Mouse (Mus musculus) bone marrow macrophage, adult 2 months (primary cell): ENCODE results near the gene Gm20388. TPM values are rescaled to one million over a fixed set of nuclear protein-coding genes. Genes with fewer than 3 reads are reported as not detected.
"Not testable (repeated sequence)": the region's sequence is repeated elsewhere in the genome, so short reads cannot be mapped to it uniquely, and the experiment has no call there.

Source experiments
- H3K27ac ChIP-seq: 2 replicates; pipeline ENCODE4 v1.5.1; 2012; ENCODE audit warnings: low read depth, low read length; ENCODE audit not compliant: insufficient read depth
- H3K4me1 ChIP-seq: 2 replicates; pipeline ENCODE4 v1.6.1; 2012; ENCODE audit warnings: low read length; ENCODE audit not compliant: control insufficient read depth, insufficient read depth
- H3K4me3 ChIP-seq: 2 replicates; pipeline ENCODE4 v1.5.1; 2012; ENCODE audit warnings: mild to moderate bottlenecking, low read length, moderate library complexity; ENCODE audit not compliant: insufficient read depth
- CTCF ChIP-seq: IDR thresholded peaks from 2 replicates; pipeline ENCODE4 v1.5.1; 2012; ENCODE audit warnings: low read depth, mild to moderate bottlenecking, low read length, moderate library complexity
- POLR2A ChIP-seq: IDR thresholded peaks from 2 replicates; pipeline ENCODE4 v1.6.1; 2012; ENCODE audit warnings: mild to moderate bottlenecking, low read depth, low read length, borderline replicate concordance
- polyA plus RNA-seq: library from polyadenylated mRNA; stranded (reverse); fragments of >200 nt; gene quantifications from 2 replicates; pipeline ENCODE4 v1.2.4, GENCODE M21; 2012; ENCODE audit not compliant: missing spikeins, insufficient read depth, insufficient read length

Gene Gm20388
- polyA plus RNA-seq, 1 experiment: 32.7 TPM

GRCm38 (mm10) chr8:123267926-123268656, 3357.4 kb downstream of the Gm20388 start:
- H3K27ac ChIP-seq: no peak overlapping the region
- H3K4me3 ChIP-seq: no peak overlapping the region
- no peaks in the 10 kb centered on the region for H3K4me1 ChIP-seq
- TF ChIP-seq CTCF (no peak), POLR2A (no peak)

- no peak overlapping the region for H3K27ac ChIP-seq
- H3K4me3 ChIP-seq: no peak overlapping the region
- no peaks in the 10 kb centered on the region for H3K4me1 ChIP-seq
- TF ChIP-seq CTCF (no peak), POLR2A (no peak)
These were observed 3360.5 kb downstream of the Gm20388 start for GRCm38 (mm10) chr8:123271147-123271546.

GRCm38 (mm10) chr8:123271901-123272300, 3361.3 kb downstream of the Gm20388 start:
- Histone ChIP-seq H3K4me3 (no peak overlapping the region), H3K4me1 (no peaks in the 10 kb centered on the region), H3K27ac (no peak overlapping the region)
- no peak for TF ChIP-seq CTCF

GRCm38 (mm10) chr8:123274447-123274846, 3363.8 kb downstream of the Gm20388 start:
- Histone ChIP-seq H3K27ac (no peak overlapping the region), H3K4me1 (peaks cover 3% of the 10 kb centered on the region), H3K4me3 (no peak overlapping the region)
- no peak for TF ChIP-seq CTCF
- TF ChIP-seq POLR2A: no peak

- Histone ChIP-seq H3K4me1 (peaks cover 7% of the 10 kb centered on the region), H3K27ac (no peak overlapping the region), H3K4me3 (no peak overlapping the region)
- no peak for TF ChIP-seq POLR2A
- no peak for TF ChIP-seq CTCF
These were observed 3364.5 kb downstream of the Gm20388 start for GRCm38 (mm10) chr8:123275096-123275495.

- no peak for TF ChIP-seq POLR2A
- TF ChIP-seq CTCF: no peak
- peaks cover 25% of the 10 kb centered on the region for H3K4me1 ChIP-seq
- H3K27ac ChIP-seq: no peak overlapping the region
- H3K4me3 ChIP-seq: no peak overlapping the region
These were observed 3367.8 kb downstream of the Gm20388 start for GRCm38 (mm10) chr8:123278445-123278844.

- TF ChIP-seq CTCF (no peak), POLR2A (no peak)
- no peak overlapping the region for H3K27ac ChIP-seq
- no peak overlapping the region for H3K4me3 ChIP-seq
- peaks cover 25% of the 10 kb centered on the region for H3K4me1 ChIP-seq
These were observed 3369.2 kb downstream of the Gm20388 start for GRCm38 (mm10) chr8:123279828-123280227.

GRCm38 (mm10) chr8:123280302-123281094, 3369.9 kb downstream of the Gm20388 start:
- TF ChIP-seq POLR2A (no peak), CTCF (no peak)
- 0 out of 2 replicates have a peak overlapping the region, but pooled peaks have one; percentile 15 for H3K27ac ChIP-seq
- no peak overlapping the region for H3K4me3 ChIP-seq
- H3K4me1 ChIP-seq: peaks cover 25% of the 10 kb centered on the region

GRCm38 (mm10) chr8:123282994-123283393, 3372.4 kb downstream of the Gm20388 start:
- peaks cover 25% of the 10 kb centered on the region for H3K4me1 ChIP-seq
- not testable (repeated sequence) for H3K27ac ChIP-seq, H3K4me3 ChIP-seq

GRCm38 (mm10) chr8:123283991-123284390, 3373.3 kb downstream of the Gm20388 start:
- Histone ChIP-seq H3K27ac (no peak overlapping the region), H3K4me1 (peaks cover 25% of the 10 kb centered on the region), H3K4me3 (no peak overlapping the region)
- TF ChIP-seq CTCF (no peak), POLR2A (no peak)
